Mouse (Mus musculus): ENCODE results near the gene Upk2. TPM values are rescaled to one million over a fixed set of nuclear protein-coding genes. Genes with fewer than 3 reads are reported as not detected.
A peak's percentile ranks its signal among the peaks of the same experiment; 100 is the strongest.

Upk2 gene
- total and polyA plus RNA-seq, 3 experiments, result not detected

DNA sequence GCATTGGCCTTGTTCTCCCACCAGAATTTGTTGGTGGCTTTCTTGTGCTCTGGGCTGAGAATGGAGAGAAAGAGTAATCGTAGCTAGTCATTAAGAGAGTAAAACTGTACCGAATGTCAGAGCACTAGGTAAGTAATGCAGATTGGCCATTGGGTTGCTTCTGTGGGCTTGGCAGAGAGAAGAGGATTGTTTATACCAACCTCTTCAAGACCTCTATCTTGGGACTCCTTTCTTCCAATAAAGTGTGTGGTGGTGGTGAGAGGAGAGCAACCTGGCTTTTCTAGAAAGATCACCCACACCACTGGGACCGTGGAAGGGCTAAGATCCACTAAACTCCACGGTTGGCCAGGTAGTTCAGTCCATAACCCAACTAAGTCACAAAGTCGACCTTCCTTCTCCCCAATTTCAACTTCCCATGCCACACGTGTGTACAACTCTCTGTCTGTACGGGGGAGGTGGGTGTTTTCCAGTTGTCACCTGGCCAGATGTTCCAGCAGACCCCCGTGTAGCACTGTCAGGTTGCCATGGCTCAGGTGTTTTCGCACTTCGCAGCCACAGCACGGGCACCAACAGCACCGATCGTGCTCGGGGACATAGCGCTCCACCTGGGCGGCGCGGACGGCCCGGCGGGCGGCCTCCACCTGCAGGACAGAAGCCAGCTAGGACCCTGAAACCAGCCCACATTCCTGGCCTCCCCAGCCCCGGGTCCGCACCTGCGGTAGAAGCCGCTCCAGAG lies 37.5 kb downstream of the Upk2 start:
- H3K4me1 ChIP-seq (ENCODE audit: control insufficient read depth in 1 of 2, insufficient read depth in 2 of 2), result peaks cover 4 to 37% of the 10 kb centered on the region in 2 experiments; a peak in 3 of 4 replicates
- TF ChIP-seq RCOR1 (conservative IDR thresholded peaks at IDR 0.05; ENCODE audit: low read depth, low read length) (no peak), SIN3A (IDR thresholded peaks at IDR 0.05; ENCODE audit: low read length) (no peak), MXI1 (IDR thresholded peaks at IDR 0.05; ENCODE audit: low read depth, low read length) (peak; percentile 23; the same call in 1 of the 2 replicates), POLR2A (IDR thresholded peaks at IDR 0.05; ENCODE audit: low read depth, low read length) (no peak), MAX (IDR thresholded peaks at IDR 0.05; ENCODE audit: low read length) (no peak), HCFC1 (IDR thresholded peaks at IDR 0.05; ENCODE audit: low read depth, low read length) (no peak)
- H3K27ac ChIP-seq (ENCODE audit: insufficient read depth, low read depth), result peak overlapping the region; percentile 3
- H3K9ac ChIP-seq (ENCODE audit: insufficient read depth, low read depth), result peak overlapping the region; percentile 30
- peak overlapping the region; percentile 74 to 83 (median 79) for H3K4me3 ChIP-seq (replicated peaks in 1 of 3; ENCODE audit: low read depth in 2 of 3, low read length in 2 of 3, poor library complexity in 1 of 3)
- dilution Hi-C loops (cut with MboI; ENCODE audit: extremely low pct_ligation_motif_present, extremely low pct_unique_long_range_greater_than_20kb, low sequenced_read_pairs), result no loop called here
- H3K36me3 ChIP-seq (replicated peaks in 1 of 2; ENCODE audit: control insufficient read depth in 1 of 2, insufficient read depth in 1 of 2, low read length in 1 of 2), result peaks cover 24 to 45% of the 10 kb centered on the region in 2 experiments
- in situ Hi-C loops (cut with MboI; ENCODE audit: low pct_ligation_motif_present, low pct_unique_long_range_greater_than_20kb, low sequenced_read_pairs), result no loop called here
- H3K79me2 ChIP-seq (replicated peaks; ENCODE audit: control insufficient read depth, extremely low read depth, insufficient read depth, poor library complexity, severe bottlenecking), result no peaks in the 10 kb centered on the region; the same call in 1 of the 2 replicates
- no peaks in the 10 kb centered on the region for H3K27me3 ChIP-seq (replicated peaks)
- H3K9me3 ChIP-seq (replicated peaks; ENCODE audit: low read length), result no peaks in the 10 kb centered on the region
- DNase-seq (ENCODE audit: extremely low read depth), result no peak
- H3K4me2 ChIP-seq (ENCODE audit: insufficient read depth, low read depth, poor library complexity, severe bottlenecking), result peak overlapping the region; percentile 92

DNA sequence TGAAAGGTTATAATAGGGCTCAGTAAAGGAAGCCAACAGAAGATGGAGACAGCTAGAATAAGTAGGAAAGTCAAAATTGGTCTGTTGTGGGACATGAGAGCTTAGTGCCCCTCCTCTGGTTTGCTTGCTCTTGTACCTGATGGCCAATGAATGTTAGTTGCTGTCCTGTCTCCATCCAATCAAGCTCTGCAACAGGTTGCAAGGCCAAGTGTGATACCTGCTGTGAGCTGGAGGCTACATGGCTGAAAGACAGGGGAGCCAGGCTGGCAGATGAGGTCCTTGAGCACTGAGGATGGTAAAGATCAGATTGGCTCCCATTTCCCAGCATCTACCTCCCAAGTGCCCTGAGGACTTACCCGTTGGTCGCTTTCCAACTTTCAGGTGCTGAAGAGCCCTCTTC lies 42.0 kb downstream of the Upk2 start:
- Histone ChIP-seq H3K79me2 (replicated peaks; ENCODE audit: control insufficient read depth, extremely low read depth, insufficient read depth, poor library complexity, severe bottlenecking) (peaks cover 24% of the 10 kb centered on the region), H3K9me3 (replicated peaks; ENCODE audit: low read length) (no peaks in the 10 kb centered on the region), H3K36me3 (replicated peaks in 1 of 2; ENCODE audit: control insufficient read depth in 1 of 2, insufficient read depth in 1 of 2, low read length in 1 of 2) (peaks cover 57 to 77% of the 10 kb centered on the region in 2 experiments), H3K4me1 (ENCODE audit: control insufficient read depth in 1 of 2, insufficient read depth in 2 of 2) (peaks cover 5 to 43% of the 10 kb centered on the region in 2 experiments; a peak in 3 of 4 replicates), H3K27ac (ENCODE audit: insufficient read depth, low read depth) (no peak overlapping the region), H3K27me3 (replicated peaks) (no peaks in the 10 kb centered on the region), H3K9ac (ENCODE audit: insufficient read depth, low read depth) (no peak overlapping the region), H3K4me3 (replicated peaks in 1 of 3; ENCODE audit: low read depth in 2 of 3, low read length in 2 of 3, poor library complexity in 1 of 3) (no peak overlapping the region), H3K4me2 (ENCODE audit: insufficient read depth, low read depth, poor library complexity, severe bottlenecking) (no peak overlapping the region)
- dilution Hi-C loops (cut with MboI; ENCODE audit: extremely low pct_ligation_motif_present, extremely low pct_unique_long_range_greater_than_20kb, low sequenced_read_pairs), result no loop called here
- no peak for TF ChIP-seq SMC3 (IDR thresholded peaks at IDR 0.05; ENCODE audit: low read depth, low read length)
- no peak for TF ChIP-seq TCF12 (IDR thresholded peaks at IDR 0.05; ENCODE audit: low read depth, low read length)
- TF ChIP-seq ZKSCAN1 (IDR thresholded peaks at IDR 0.05; ENCODE audit: borderline replicate concordance, low read depth, low read length), result no peak
- TF ChIP-seq RCOR1 (conservative IDR thresholded peaks at IDR 0.05; ENCODE audit: low read depth, low read length), result no peak
- TF ChIP-seq PAX5 (IDR thresholded peaks at IDR 0.05; ENCODE audit: low read length), result no peak
- TF ChIP-seq NELFE (IDR thresholded peaks at IDR 0.05; ENCODE audit: low read depth, low read length), result no peak
- no peak for TF ChIP-seq BHLHE40 (IDR thresholded peaks at IDR 0.05; ENCODE audit: low read depth, low read length)
- TF ChIP-seq NRF1 (IDR thresholded peaks at IDR 0.05; ENCODE audit: low read depth, low read length), result no peak
- no peak for TF ChIP-seq MAZ (IDR thresholded peaks at IDR 0.05; ENCODE audit: low read depth, low read length)
- no peak for TF ChIP-seq HCFC1 (IDR thresholded peaks at IDR 0.05; ENCODE audit: low read depth, low read length)
- TF ChIP-seq EP300 (IDR thresholded peaks at IDR 0.05; ENCODE audit: low read length), result no peak
- no peak for TF ChIP-seq E2F4 (IDR thresholded peaks at IDR 0.05; ENCODE audit: insufficient replicate concordance, low read depth, low read length)
- no peak for TF ChIP-seq MYC (IDR thresholded peaks at IDR 0.05; ENCODE audit: low read depth, low read length)
- TF ChIP-seq MAX (IDR thresholded peaks at IDR 0.05; ENCODE audit: low read length), result no peak
- no peak for TF ChIP-seq SIN3A (IDR thresholded peaks at IDR 0.05; ENCODE audit: low read length)
- TF ChIP-seq ZNF384 (IDR thresholded peaks at IDR 0.05; ENCODE audit: low read depth, low read length), result no peak
- in situ Hi-C loops (cut with MboI; ENCODE audit: low pct_ligation_motif_present, low pct_unique_long_range_greater_than_20kb, low sequenced_read_pairs), result no loop called here
- DNase-seq (ENCODE audit: extremely low read depth), result no peak
